Mouse (Mus musculus): Measurements from ENCODE around the gene Atcay. TPM values are rescaled to one million over a fixed set of nuclear protein-coding genes. Genes with fewer than 3 reads are reported as not detected.

Gene Atcay
- polyA plus RNA-seq, 1 experiment = 0.60 TPM

DNA sequence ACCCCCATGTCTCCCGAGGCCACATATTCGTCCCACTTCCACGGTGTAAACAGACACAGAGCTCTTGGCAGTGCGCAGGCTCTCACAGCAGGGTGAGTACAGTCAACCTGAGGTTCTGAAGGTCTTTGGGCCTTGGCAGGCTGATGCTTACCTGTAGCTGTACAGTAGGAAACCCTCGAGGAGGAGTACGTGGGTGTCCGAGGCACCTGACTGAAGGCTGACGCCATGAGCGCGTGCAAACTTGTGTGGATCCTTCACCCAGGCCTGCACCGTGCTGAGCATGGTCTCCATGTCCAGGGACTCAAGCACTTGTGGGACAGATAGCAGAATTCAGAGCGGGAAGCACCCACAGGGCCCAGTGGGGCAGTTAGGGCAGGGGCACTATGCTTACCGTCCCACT lies 30.5 kb downstream of the Atcay start:
- Histone ChIP-seq H3K27me3 (ENCODE audit: control insufficient read depth, insufficient read depth, low read length) (no peaks in the 10 kb centered on the region), H3K4me3 (ENCODE audit: low read depth, low read length) (no peak overlapping the region), H3K4me1 (ENCODE audit: control insufficient read depth, insufficient read depth, insufficient read length, low read length) (peaks cover 15% of the 10 kb centered on the region; the same call in 1 of the 2 replicates), H3K27ac (ENCODE audit: insufficient read depth, low read depth, low read length) (no peak overlapping the region), H3K36me3 (ENCODE audit: control insufficient read depth, insufficient read depth, low read length) (no peaks in the 10 kb centered on the region)
- 88% methylated on average over 13 of the region's 13 CpGs for WGBS
- no peak for TF ChIP-seq POLR2A (IDR thresholded peaks at IDR 0.05; ENCODE audit: low read depth, low read length)
- TF ChIP-seq CTCF (IDR thresholded peaks at IDR 0.05; ENCODE audit: extremely low read depth, insufficient read length, insufficient replicate concordance, low read depth, low read length) = no peak

- Histone ChIP-seq H3K4me1 (ENCODE audit: control insufficient read depth, insufficient read depth, insufficient read length, low read length) (peaks cover 19% of the 10 kb centered on the region), H3K27me3 (ENCODE audit: control insufficient read depth, insufficient read depth, low read length) (0 out of 2 replicates have a peak, but pooled peaks cover 1% of the 10 kb centered on the region), H3K27ac (ENCODE audit: insufficient read depth, low read depth, low read length) (no peak overlapping the region), H3K36me3 (ENCODE audit: control insufficient read depth, insufficient read depth, low read length) (no peaks in the 10 kb centered on the region), H3K4me3 (ENCODE audit: low read depth, low read length) (no peak overlapping the region)
- no peak for TF ChIP-seq CTCF (IDR thresholded peaks at IDR 0.05; ENCODE audit: extremely low read depth, insufficient read length, insufficient replicate concordance, low read depth, low read length)
- no peak for TF ChIP-seq POLR2A (IDR thresholded peaks at IDR 0.05; ENCODE audit: low read depth, low read length)
- WGBS = 88% methylated on average over 6 of the region's 6 CpGs
These were observed 31.6 kb downstream of the Atcay start for GRCm38 (mm10) chr10:81198990-81199389.

DNA sequence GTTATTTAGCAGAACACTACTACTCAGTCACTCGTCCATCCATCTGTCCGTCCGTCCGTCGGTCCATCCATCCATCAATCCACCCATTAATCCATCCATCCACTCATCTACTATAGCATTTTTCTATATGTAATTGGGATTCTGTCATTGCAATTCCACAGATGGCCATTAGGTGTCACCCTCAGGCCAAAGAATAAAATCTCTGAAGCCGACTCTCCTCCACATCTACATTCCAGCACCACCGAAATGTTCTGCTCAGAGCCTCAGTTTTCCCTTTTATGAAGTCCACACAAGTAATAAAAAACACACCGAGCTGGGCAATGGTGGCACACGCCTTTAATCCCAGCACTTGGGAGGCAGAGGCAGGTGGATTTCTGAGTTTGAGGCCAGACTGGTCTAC lies 32.4 kb downstream of the Atcay start:
- WGBS = 1% methylated on average over 9 of the region's 9 CpGs
- Histone ChIP-seq H3K27me3 (ENCODE audit: control insufficient read depth, insufficient read depth, low read length) (0 out of 2 replicates have a peak, but pooled peaks cover 4% of the 10 kb centered on the region), H3K4me1 (ENCODE audit: control insufficient read depth, insufficient read depth, insufficient read length, low read length) (peaks cover 18% of the 10 kb centered on the region), H3K4me3 (ENCODE audit: low read depth, low read length) (no peak overlapping the region), H3K27ac (ENCODE audit: insufficient read depth, low read depth, low read length) (no peak overlapping the region), H3K36me3 (ENCODE audit: control insufficient read depth, insufficient read depth, low read length) (no peaks in the 10 kb centered on the region)
- TF ChIP-seq POLR2A (IDR thresholded peaks at IDR 0.05; ENCODE audit: low read depth, low read length) (no peak), CTCF (IDR thresholded peaks at IDR 0.05; ENCODE audit: extremely low read depth, insufficient read length, insufficient replicate concordance, low read depth, low read length) (no peak)

DNA sequence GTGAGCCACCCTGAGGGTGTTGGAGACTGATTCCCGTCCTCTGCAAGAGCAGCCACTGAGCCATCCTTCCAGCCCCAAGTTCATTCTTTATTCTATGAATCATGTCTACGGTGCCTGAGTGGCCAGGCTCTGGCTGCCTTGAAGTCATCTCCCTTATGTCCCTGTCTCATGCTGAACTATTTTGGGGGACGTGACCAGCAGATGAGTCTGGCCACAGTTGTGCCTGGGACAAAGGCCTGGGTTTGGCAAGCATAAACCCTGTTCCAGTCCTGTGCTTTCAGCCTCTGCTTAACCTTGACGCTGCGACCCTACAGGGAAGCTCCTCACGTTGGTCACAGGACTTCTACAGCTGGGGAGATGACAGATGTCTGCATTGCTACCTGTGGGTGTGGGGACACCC lies 33.3 kb downstream of the Atcay start:
- H3K4me3 ChIP-seq (ENCODE audit: low read depth, low read length) = no peak overlapping the region
- TF ChIP-seq POLR2A (IDR thresholded peaks at IDR 0.05; ENCODE audit: low read depth, low read length) (no peak), CTCF (IDR thresholded peaks at IDR 0.05; ENCODE audit: extremely low read depth, insufficient read length, insufficient replicate concordance, low read depth, low read length) (no peak)

DNA sequence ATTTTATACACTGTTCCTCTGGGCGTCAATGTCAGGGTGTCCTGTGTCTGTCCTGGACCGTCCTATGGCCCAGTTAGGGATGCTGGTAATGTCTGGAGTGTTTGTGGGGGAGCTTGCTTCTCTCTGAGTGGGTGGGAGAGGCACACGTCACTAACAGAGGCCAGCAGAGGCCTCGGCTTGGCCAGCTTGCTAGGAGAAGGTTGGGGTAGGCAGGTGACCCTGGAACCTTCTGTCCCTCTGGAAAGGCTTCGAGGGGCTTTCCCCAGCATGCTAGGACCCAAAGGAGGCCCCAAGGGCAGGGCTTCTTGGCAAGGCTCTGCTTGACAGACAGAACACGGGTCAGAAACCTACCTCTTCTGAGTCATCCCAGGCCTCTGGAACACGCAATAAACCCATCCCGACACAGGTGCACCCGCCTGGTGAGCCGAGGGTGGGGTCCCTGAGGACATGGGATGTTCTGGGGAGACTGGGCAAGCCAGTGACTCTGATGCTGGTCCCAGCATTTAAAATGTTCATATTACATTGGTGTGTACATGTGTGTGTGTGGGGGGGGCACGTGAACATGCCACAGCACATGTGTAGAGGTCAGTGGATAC lies 34.1 kb downstream of the Atcay start:
- 0 out of 2 replicates have a peak overlapping the region, but pooled peaks have one; percentile 22 for H3K27ac ChIP-seq (ENCODE audit: insufficient read depth, low read depth, low read length)
- WGBS = 65% methylated on average over 11 of the region's 11 CpGs
- H3K36me3 ChIP-seq (ENCODE audit: control insufficient read depth, insufficient read depth, low read length) = no peaks in the 10 kb centered on the region
- 0 out of 2 replicates have a peak, but pooled peaks cover 4% of the 10 kb centered on the region for H3K27me3 ChIP-seq (ENCODE audit: control insufficient read depth, insufficient read depth, low read length)
- no peak for TF ChIP-seq POLR2A (IDR thresholded peaks at IDR 0.05; ENCODE audit: low read depth, low read length)
- H3K4me1 ChIP-seq (ENCODE audit: control insufficient read depth, insufficient read depth, insufficient read length, low read length) = peaks cover 23% of the 10 kb centered on the region
- H3K4me3 ChIP-seq (ENCODE audit: low read depth, low read length) = no peak overlapping the region

More for the DNA sequence above, 33.3 kb downstream of the Atcay start:
- 58% methylated on average over 6 of the region's 6 CpGs for WGBS
- no peaks in the 10 kb centered on the region for H3K36me3 ChIP-seq (ENCODE audit: control insufficient read depth, insufficient read depth, low read length)
- H3K27me3 ChIP-seq (ENCODE audit: control insufficient read depth, insufficient read depth, low read length) = 0 out of 2 replicates have a peak, but pooled peaks cover 4% of the 10 kb centered on the region
- peaks cover 19% of the 10 kb centered on the region for H3K4me1 ChIP-seq (ENCODE audit: control insufficient read depth, insufficient read depth, insufficient read length, low read length)
- no peak overlapping the region for H3K27ac ChIP-seq (ENCODE audit: insufficient read depth, low read depth, low read length)

DNA sequence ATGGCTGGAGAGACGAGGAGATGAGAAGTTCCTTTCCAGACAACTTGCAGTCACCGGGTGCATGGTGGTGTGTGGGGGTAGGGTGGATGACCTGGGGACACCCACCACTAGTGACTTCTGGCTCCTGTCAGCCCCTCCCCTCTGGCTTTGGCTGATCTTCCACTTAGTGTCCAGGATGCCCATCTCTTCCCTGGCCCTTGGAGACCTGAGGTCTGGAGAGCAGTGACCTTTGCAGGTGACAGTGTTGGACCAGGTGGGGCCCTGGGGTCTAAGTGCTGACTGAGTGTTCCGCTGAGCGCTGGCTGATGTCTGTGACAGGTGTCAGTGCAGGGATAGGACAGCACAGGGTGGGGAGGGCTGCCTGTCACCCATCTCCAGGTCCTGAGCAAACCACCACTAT lies 35.3 kb downstream of the Atcay start:
- 69% methylated on average over 4 of the region's 4 CpGs for WGBS
- H3K36me3 ChIP-seq (ENCODE audit: control insufficient read depth, insufficient read depth, low read length) = peaks cover 6% of the 10 kb centered on the region; the same call in 1 of the 2 replicates
- H3K27ac ChIP-seq (ENCODE audit: insufficient read depth, low read depth, low read length) = peak overlapping the region; percentile 83
- no peak for TF ChIP-seq POLR2A (IDR thresholded peaks at IDR 0.05; ENCODE audit: low read depth, low read length)
- TF ChIP-seq CTCF (IDR thresholded peaks at IDR 0.05; ENCODE audit: extremely low read depth, insufficient read length, insufficient replicate concordance, low read depth, low read length) = no peak
- H3K4me3 ChIP-seq (ENCODE audit: low read depth, low read length) = peak overlapping the region; percentile 36
- 0 out of 2 replicates have a peak, but pooled peaks cover 4% of the 10 kb centered on the region for H3K27me3 ChIP-seq (ENCODE audit: control insufficient read depth, insufficient read depth, low read length)
- H3K4me1 ChIP-seq (ENCODE audit: control insufficient read depth, insufficient read depth, insufficient read length, low read length) = peaks cover 23% of the 10 kb centered on the region

DNA sequence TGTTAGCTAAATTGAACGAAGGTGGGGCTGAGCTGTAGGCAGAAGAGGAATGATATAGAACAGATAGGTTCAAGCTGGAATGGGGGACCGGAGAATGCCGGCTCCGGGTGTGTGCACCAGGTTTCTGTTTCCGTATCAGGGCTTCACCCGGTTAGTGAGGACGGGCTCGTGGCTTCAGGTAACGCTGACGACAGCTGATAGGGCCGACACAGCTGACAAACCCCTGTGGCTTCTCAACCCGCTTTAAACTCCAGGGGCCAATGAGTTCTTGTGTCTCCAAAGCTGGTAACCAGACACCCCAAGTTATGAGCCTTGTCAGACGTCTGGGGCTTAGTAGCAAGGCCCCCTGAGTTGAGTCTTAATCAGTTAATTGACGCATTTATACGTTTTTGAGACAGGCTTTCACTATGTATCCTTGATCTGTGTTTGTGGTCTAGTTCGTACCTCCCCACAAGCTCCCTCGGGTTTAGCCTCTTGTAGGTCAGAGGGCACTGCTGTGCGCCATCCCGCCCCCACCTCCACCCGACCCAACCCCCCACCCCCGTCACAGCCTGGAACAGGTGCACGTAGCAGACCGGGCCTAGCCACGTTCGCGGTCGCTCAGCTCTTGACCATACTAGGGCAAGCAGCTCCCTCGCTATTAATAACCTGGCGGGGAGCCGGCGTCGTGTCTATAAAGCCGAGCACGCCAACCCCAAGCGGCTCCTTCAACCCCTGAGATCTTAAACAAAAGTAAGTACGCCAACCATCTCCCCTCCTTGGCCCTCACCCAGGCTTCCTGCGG lies 36.5 kb downstream of the Atcay start:
- peak overlapping the region; percentile 83 for H3K27ac ChIP-seq (ENCODE audit: insufficient read depth, low read depth, low read length)
- H3K4me1 ChIP-seq (ENCODE audit: control insufficient read depth, insufficient read depth, insufficient read length, low read length) = peaks cover 23% of the 10 kb centered on the region
- TF ChIP-seq POLR2A (IDR thresholded peaks at IDR 0.05; ENCODE audit: low read depth, low read length) = peak; percentile 46; the same call in 1 of the 2 replicates
- no peak for TF ChIP-seq CTCF (IDR thresholded peaks at IDR 0.05; ENCODE audit: extremely low read depth, insufficient read length, insufficient replicate concordance, low read depth, low read length)
- peaks cover 9% of the 10 kb centered on the region; the same call in 1 of the 2 replicates for H3K36me3 ChIP-seq (ENCODE audit: control insufficient read depth, insufficient read depth, low read length)
- H3K4me3 ChIP-seq (ENCODE audit: low read depth, low read length) = peak overlapping the region; percentile 36
- H3K27me3 ChIP-seq (ENCODE audit: control insufficient read depth, insufficient read depth, low read length) = 0 out of 2 replicates have a peak, but pooled peaks cover 4% of the 10 kb centered on the region
- 6% methylated on average over 37 of the region's 37 CpGs for WGBS

All from small intestine, adult 2 months (tissue).